In the genomic region with DNA sequence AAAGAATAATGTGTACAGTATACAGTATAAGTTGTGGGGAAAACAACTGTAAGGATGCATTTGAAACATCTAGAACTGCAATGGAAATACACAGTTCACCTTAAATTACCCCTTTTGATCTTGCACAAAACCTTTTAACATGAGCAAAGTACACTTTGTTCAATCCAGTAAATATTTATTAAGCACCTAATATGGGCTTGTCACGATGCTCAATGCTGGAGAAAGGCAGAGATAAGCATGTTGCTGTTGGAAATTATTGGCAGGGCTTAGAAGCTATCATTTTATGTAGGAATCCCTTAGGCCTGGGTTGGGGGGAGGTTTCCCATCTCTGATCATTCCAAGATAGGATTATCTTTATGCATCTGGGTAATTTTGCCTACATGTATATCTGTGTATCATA, we compare ENCODE assay signal across 34 mouse cellular contexts. TPM values are rescaled to one million over a fixed set of nuclear protein-coding genes. Genes with fewer than 3 reads are reported as not detected.
"Had no signal": no experiment of that assay in that cellular context is flagged by ENCODE, and none has a peak within 500 bp of the region (broad histone marks: within the 10 kb centered on the region; RNA-seq: fewer than 3 reads in every experiment).

No protein-coding gene starts in this region.

- H3K4me3 ChIP-seq: left cerebral cortex, adult 2 months; limb, embryonic 10.5 days; limb, embryonic 12.5 days; limb, embryonic 13.5 days; limb, embryonic 15.5 days; liver, embryonic 13.5 days; liver, embryonic 15.5 days; lung, embryonic 15.5 days; megakaryocyte, embryonic 14.5 days; midbrain, embryonic 10.5 days; midbrain, embryonic 12.5 days; midbrain, embryonic 13.5 days; midbrain, embryonic 15.5 days; myocyte; neural tube, embryonic 12.5 days had no signal

- H3K9me3 ChIP-seq: limb, embryonic 10.5 days; limb, embryonic 12.5 days; limb, embryonic 13.5 days; limb, embryonic 15.5 days; liver, embryonic 13.5 days; liver, embryonic 15.5 days; lung, embryonic 15.5 days; midbrain, embryonic 10.5 days; midbrain, embryonic 12.5 days; midbrain, embryonic 13.5 days; midbrain, embryonic 15.5 days; neural tube, embryonic 12.5 days had no signal

- H3K27me3 ChIP-seq: limb, embryonic 12.5 days; limb, embryonic 13.5 days; limb, embryonic 15.5 days; liver, embryonic 13.5 days; liver, embryonic 15.5 days; lung, embryonic 15.5 days; midbrain, embryonic 12.5 days; midbrain, embryonic 13.5 days; midbrain, embryonic 15.5 days; neural tube, embryonic 12.5 days had no signal

- H3K27ac ChIP-seq: left cerebral cortex, adult 2 months; limb, embryonic 10.5 days; limb, embryonic 12.5 days; limb, embryonic 13.5 days; limb, embryonic 15.5 days; liver, embryonic 13.5 days; liver, embryonic 14.5 days; liver, embryonic 15.5 days; lung, embryonic 15.5 days; macrophage; midbrain, embryonic 10.5 days; midbrain, embryonic 12.5 days; midbrain, embryonic 13.5 days; midbrain, embryonic 15.5 days; neural tube, embryonic 12.5 days had no signal

- DNase-seq: left cerebral cortex, postnatal 4 days; liver; liver, embryonic 13.5 days; lung, adult 18-20 months; lung, adult 2 months; lung, embryonic 14.5 days; lung, postnatal 10 days; lung, postnatal 14 days; lung, postnatal 36 days; lung, postnatal 4 days; midbrain, embryonic 14.5 days had no signal

- ATAC-seq: lung, postnatal 0 days; midbrain, embryonic 13.5 days; midbrain, embryonic 15.5 days; midbrain, embryonic 16.5 days had no signal

- H3K36me3 ChIP-seq: limb, embryonic 10.5 days; limb, embryonic 12.5 days; limb, embryonic 13.5 days; limb, embryonic 15.5 days; liver, embryonic 13.5 days; liver, embryonic 15.5 days; lung, embryonic 15.5 days; midbrain, embryonic 10.5 days; midbrain, embryonic 12.5 days; midbrain, embryonic 13.5 days; midbrain, embryonic 15.5 days; neural tube, embryonic 12.5 days had no signal

- H3K4me1 ChIP-seq: limb, embryonic 10.5 days; limb, embryonic 12.5 days; liver, embryonic 13.5 days; liver, embryonic 15.5 days; lung, embryonic 15.5 days; midbrain, embryonic 10.5 days; midbrain, embryonic 12.5 days; midbrain, embryonic 13.5 days; midbrain, embryonic 15.5 days; neural tube, embryonic 12.5 days had no signal

- H3K9ac ChIP-seq: limb, embryonic 12.5 days; limb, embryonic 13.5 days; limb, embryonic 15.5 days; liver, embryonic 13.5 days; liver, embryonic 14.5 days; liver, embryonic 15.5 days; lung, embryonic 14.5 days; lung, embryonic 15.5 days; midbrain, embryonic 12.5 days; midbrain, embryonic 13.5 days; midbrain, embryonic 15.5 days; neural tube, embryonic 12.5 days had no signal

- H3K4me2 ChIP-seq: limb, embryonic 12.5 days; limb, embryonic 13.5 days; limb, embryonic 15.5 days; liver, embryonic 13.5 days; liver, embryonic 15.5 days; lung, embryonic 14.5 days; lung, embryonic 15.5 days; midbrain, embryonic 11.5 days; midbrain, embryonic 12.5 days; midbrain, embryonic 13.5 days; midbrain, embryonic 15.5 days; neural tube, embryonic 12.5 days had no signal

RNA-seq across cellular contexts. Expression of gene Me1, which starts 11.7 kb away (rescaled TPM):
- total RNA-seq: megakaryocyte, adult 5-6 weeks had no signal

RNA-seq across cellular contexts. Expression of gene Prss35, which starts 36.0 kb away (rescaled TPM):
- total RNA-seq: megakaryocyte progenitor cell, adult 5-6 weeks; megakaryocyte, adult 5-6 weeks; megakaryocyte-erythroid progenitor cell, adult 5-6 weeks; monocyte, adult 5-6 weeks had no signal
- polyA plus RNA-seq: macrophage had no signal
